Mouse (Mus musculus) forebrain, embryonic 15.5 days (tissue): ENCODE results near the gene Slc26a9. TPM values are rescaled to one million over a fixed set of nuclear protein-coding genes. Genes with fewer than 3 reads are reported as not detected.

Experiments used
- ATAC-seq: fragments of 200-750 bp; cut with Nextera tagmentation; replicated peaks from 2 replicates; pipeline ENCODE4 v1.8.0; 2017; ENCODE audit warnings: mild to moderate bottlenecking, moderate TSS enrichment, moderate library complexity
- H3K27ac ChIP-seq: fragments of 300-500 bp; sonication (generic); replicated peaks from 2 replicates; pipeline ENCODE4 v1.5.1; 2015; ENCODE audit warnings: mild to moderate bottlenecking, inconsistent platforms
- H3K27me3 ChIP-seq: fragments of 300-500 bp; sonication (generic); 2 replicates; pipeline ENCODE4 v1.6.1; 2015; ENCODE audit warnings: inconsistent platforms
- H3K36me3 ChIP-seq: fragments of 300-500 bp; sonication (generic); 2 replicates; pipeline ENCODE4 v1.6.1; 2015; ENCODE audit warnings: mild to moderate bottlenecking, inconsistent platforms
- H3K4me1 ChIP-seq: fragments of 300-500 bp; sonication (generic); 2 replicates; pipeline ENCODE4 v1.6.1; 2015; ENCODE audit warnings: inconsistent platforms
- H3K4me2 ChIP-seq: fragments of 300-500 bp; sonication (generic); replicated peaks from 2 replicates; pipeline ENCODE4 v1.6.1; 2015; ENCODE audit warnings: mild to moderate bottlenecking, inconsistent platforms
- H3K4me3 ChIP-seq: fragments of 300-500 bp; sonication (generic); 2 replicates; pipeline ENCODE4 v1.5.1; 2015; ENCODE audit warnings: mild to moderate bottlenecking, inconsistent platforms
- H3K9ac ChIP-seq: fragments of 300-500 bp; sonication (generic); replicated peaks from 2 replicates; pipeline ENCODE4 v1.6.1; 2015; ENCODE audit warnings: mild to moderate bottlenecking, inconsistent platforms
- H3K9me3 ChIP-seq: fragments of 300-500 bp; sonication (generic); 2 replicates; pipeline ENCODE4 v1.6.1; 2016; ENCODE audit warnings: inconsistent platforms
- WGBS: fragments of 180-500 bp; shearing (Covaris S2); methylation state at CpG from one replicate; pipeline ENCODE4 v1.1.7; 2015; ENCODE audit warnings: mixed read lengths; 5-methylcytosine and 5-hydroxymethylcytosine counted together
- polyA plus RNA-seq: library from polyadenylated mRNA; unstranded; fragments of >200 nt; fragmentation: Nextera tagmentation; extraction: Ambion mirVana; gene quantifications from 2 replicates; pipeline ENCODE4 v1.2.1, GENCODE M21; 2015

The Slc26a9 gene
- polyA plus RNA-seq, 1 experiment from 2014 or later: 0.09 TPM

DNA sequence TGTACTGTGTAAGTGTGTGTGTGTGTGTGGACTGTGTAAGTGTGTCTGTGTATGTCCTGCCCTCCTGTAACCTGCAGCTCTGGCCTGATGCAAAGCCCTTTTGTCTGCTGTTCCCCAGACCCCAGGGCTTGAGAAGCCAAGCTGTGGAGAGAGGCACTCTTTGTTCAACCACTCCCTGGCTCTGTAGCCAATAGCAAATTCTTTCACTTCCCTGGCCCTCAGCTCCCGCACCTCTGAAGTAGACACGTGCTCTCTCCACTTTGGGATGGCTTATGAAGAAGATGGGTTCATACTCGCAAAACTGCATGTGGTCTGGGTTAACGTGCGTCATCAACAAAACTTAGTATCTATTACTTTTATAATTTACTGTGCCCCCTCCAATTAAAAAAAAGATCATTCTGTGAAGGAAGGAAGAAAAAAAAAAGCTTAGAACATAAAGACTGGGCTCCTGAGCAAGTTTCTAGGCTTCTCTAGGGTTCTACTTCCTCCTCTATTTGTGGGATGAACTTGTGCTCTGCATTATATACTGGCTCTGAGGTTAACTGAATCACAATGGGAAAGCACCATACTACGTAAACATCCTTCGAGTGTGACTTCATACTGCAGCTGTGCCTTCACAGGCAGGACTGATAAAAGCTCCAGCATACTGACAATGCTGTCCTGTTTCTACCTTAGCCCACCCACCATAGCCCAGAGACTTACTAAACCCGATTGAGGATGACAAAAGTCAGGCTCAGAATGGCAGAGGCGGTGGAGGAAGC is 16.0 kb downstream of the Slc26a9 start:
- 64% methylated on average over 9 of the region's 9 CpGs for WGBS
- Histone ChIP-seq H3K9ac (no peak overlapping the region), H3K4me2 (no peak overlapping the region), H3K27ac (no peak overlapping the region), H3K4me1 (no peaks in the 10 kb centered on the region), H3K36me3 (no peaks in the 10 kb centered on the region), H3K4me3 (no peak overlapping the region), H3K9me3 (no peaks in the 10 kb centered on the region), H3K27me3 (no peaks in the 10 kb centered on the region)
- ATAC-seq: no peak

DNA sequence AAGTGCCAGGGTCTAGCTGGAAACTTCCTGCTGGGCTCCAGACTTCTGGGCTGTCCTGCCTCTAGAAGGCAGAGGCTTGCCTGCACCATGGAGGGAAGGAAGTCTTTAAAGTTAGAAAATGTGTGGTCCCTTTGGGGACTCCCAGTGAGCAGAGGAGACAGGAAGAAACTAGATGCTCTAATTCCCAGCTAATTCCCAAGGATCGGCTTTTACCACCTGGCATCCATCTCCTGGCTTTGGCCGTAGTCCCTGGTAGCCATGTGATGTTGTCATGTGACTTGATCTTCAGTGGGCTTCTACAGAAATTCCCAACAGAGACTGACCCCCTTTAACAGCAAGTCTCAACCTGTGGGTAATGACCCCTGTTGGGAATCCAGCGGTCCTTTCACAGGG is 16.6 kb downstream of the Slc26a9 start:
- no peak overlapping the region for H3K27ac ChIP-seq
- H3K4me3 ChIP-seq: no peak overlapping the region
- H3K9ac ChIP-seq: no peak overlapping the region
- H3K36me3 ChIP-seq: no peaks in the 10 kb centered on the region
- no peak for ATAC-seq
- H3K27me3 ChIP-seq: no peaks in the 10 kb centered on the region
- H3K4me2 ChIP-seq: no peak overlapping the region
- H3K4me1 ChIP-seq: no peaks in the 10 kb centered on the region
- no peaks in the 10 kb centered on the region for H3K9me3 ChIP-seq
- 85% methylated on average over 3 of the region's 3 CpGs for WGBS

DNA sequence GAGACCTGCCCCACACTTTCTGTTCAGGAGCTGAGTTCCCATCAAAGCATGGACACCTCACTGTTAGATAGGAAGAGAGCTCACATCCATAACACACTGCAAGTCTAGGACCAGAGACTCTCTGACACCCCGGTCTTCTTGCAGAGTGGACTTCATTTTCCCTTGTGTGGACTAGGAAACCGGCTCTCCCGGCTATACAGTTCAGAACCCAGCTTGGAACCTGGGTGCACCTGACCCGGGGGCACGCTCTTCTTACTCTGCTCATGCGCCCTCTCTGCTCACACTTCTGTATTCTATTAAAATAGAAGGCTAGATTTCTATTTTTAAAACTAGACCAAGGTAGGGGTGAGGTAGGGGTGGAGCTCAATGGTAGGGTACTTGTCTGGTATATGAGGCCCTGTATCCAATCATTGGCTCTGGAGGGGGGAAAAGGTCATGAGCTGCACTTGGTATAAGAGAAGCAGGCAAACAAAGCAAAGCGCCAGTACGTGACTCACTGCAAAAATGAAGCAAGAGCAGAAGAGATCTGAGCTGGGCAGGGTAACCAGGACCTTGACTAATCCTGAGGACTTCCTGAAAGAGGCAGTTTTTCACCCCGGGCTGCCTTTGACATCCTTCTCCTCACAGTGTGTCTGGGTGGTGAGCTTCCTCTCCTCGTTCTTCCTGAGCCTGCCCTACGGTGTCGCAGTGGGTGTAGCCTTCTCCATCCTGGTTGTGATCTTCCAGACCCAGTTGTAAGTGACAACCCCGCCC is 17.4 kb downstream of the Slc26a9 start:
- H3K36me3 ChIP-seq: no peaks in the 10 kb centered on the region
- H3K9me3 ChIP-seq: no peaks in the 10 kb centered on the region
- H3K4me2 ChIP-seq: no peak overlapping the region
- H3K27me3 ChIP-seq: no peaks in the 10 kb centered on the region
- no peak overlapping the region for H3K9ac ChIP-seq
- ATAC-seq: no peak
- no peaks in the 10 kb centered on the region for H3K4me1 ChIP-seq
- no peak overlapping the region for H3K4me3 ChIP-seq
- 93% methylated on average over 13 of the region's 13 CpGs for WGBS
- H3K27ac ChIP-seq: no peak overlapping the region

DNA sequence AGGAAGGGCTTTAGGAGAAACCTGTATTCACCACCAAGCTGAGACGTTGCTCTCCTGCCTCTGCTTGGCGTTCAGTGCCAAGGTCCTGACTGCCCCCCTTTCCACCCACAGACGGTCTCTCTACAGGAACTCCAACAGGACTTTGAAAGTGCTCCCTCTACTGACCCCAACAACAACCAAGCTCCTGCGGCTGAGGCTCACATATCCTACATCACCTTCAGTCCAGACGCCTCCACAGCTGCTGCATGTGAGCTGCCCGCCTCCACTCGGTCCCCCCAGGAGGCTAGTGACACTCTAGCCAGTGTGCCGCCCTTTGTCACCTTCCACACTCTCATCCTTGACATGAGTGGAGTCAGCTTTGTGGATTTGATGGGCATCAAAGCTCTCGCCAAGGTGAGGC is 19.9 kb downstream of the Slc26a9 start:
- H3K27ac ChIP-seq: no peak overlapping the region
- no peak for ATAC-seq
- no peak overlapping the region for H3K4me2 ChIP-seq
- H3K9me3 ChIP-seq: no peaks in the 10 kb centered on the region
- no peak overlapping the region for H3K9ac ChIP-seq
- 68% methylated on average over 9 of the region's 9 CpGs for WGBS
- H3K36me3 ChIP-seq: no peaks in the 10 kb centered on the region
- no peak overlapping the region for H3K4me3 ChIP-seq
- no peaks in the 10 kb centered on the region for H3K4me1 ChIP-seq
- no peaks in the 10 kb centered on the region for H3K27me3 ChIP-seq

DNA sequence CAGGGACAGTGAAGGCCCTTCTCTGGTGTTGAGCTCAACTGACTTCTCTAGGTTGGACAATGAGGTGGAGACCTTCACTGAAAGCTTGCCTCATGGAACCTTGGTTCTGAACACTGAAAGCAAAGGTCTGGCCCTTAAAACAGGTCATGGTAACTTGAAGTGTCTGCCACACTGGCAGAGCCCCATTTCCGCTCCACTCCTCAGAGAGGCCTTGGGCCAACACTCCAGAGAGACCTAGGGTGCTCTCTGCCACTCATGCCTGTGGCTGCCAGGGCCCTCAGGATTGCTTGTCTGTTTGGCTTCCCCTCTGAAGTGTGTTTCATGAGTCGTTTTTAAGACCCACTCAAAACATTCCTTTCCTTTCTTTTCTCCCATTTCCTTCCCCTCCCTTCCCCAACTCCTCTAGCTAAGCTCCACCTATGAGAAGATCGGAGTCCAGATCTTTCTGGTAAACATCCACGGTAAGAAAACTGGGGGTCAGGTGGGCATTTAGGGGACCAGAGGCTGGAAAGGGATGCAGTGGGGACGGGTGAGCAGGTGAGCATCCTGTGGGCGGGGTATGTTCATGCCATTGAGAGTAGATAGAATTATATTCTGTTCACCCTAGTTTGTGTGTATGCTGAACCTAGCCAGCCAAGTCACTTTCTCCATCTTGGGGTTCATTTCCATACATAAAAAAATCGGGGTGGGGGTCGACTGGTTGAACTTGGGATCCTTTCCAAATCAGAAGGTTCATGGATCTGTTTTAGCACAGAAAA is 20.9 kb downstream of the Slc26a9 start:
- no peaks in the 10 kb centered on the region for H3K36me3 ChIP-seq
- H3K27ac ChIP-seq: no peak overlapping the region
- no peak overlapping the region for H3K4me3 ChIP-seq
- H3K9me3 ChIP-seq: no peaks in the 10 kb centered on the region
- no peak overlapping the region for H3K4me2 ChIP-seq
- ATAC-seq: no peak
- peaks cover 3% of the 10 kb centered on the region for H3K4me1 ChIP-seq
- WGBS: 66% methylated on average over 8 of the region's 8 CpGs
- no peak overlapping the region for H3K9ac ChIP-seq
- H3K27me3 ChIP-seq: no peaks in the 10 kb centered on the region

DNA sequence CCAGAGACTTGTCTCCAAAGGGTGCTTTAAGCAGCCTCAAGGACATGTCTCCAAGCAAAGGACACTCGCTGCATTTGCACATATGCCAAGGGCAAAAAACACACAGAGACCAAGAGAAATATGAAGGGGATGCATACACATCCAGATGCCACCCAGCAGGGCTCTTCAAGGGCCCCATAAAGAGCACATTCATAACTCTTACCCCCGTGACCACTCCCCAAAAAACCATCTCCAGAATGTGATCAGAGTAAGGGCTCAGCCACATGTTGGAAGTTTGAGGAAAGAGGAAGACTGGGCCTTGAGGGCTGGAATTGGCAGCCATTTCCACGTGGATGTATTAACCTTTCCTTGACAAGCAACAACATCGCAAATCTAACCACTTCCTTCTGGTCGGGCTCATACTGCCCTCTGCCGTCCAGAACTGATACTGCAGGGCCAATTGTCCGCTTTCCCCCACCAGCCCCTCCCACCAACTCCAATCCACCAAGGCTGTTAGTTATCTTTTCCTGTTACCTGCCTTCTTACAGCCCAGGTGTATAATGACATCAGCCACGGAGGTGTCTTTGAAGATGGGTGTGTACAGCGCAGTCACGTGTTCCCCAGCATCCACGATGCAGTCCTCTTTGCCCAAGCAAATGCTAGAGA is 21.7 kb downstream of the Slc26a9 start:
- no peak overlapping the region for H3K4me2 ChIP-seq
- 0 out of 2 replicates have a peak, but pooled peaks have one; percentile 45 for ATAC-seq
- WGBS: 13% methylated on average over 11 of the region's 11 CpGs
- no peak overlapping the region for H3K9ac ChIP-seq
- no peak overlapping the region for H3K27ac ChIP-seq
- peaks cover 10% of the 10 kb centered on the region for H3K4me1 ChIP-seq
- H3K4me3 ChIP-seq: no peak overlapping the region
- H3K36me3 ChIP-seq: no peaks in the 10 kb centered on the region
- H3K27me3 ChIP-seq: no peaks in the 10 kb centered on the region
- no peaks in the 10 kb centered on the region for H3K9me3 ChIP-seq

DNA sequence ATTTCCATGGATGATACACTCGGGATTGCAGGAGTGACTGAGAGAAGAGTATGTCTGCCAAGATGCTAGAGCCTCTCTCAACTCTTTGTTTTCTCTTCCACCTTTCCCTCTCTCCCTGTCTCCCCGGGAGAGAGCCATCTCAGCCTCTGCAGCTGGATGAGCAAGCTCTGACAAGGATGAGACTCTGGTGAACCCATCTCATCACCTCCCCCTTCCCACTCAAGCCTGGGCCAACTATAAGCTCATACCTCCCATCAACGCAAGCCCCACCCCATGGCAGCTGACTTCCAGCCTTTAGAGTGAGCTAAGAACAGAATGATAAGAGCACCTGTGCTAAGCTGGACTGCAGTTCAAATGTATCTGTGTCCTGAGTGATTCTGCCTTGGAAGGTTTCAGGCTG is 25.5 kb downstream of the Slc26a9 start:
- Histone ChIP-seq H3K4me1 (peaks cover 21% of the 10 kb centered on the region), H3K27ac (no peak overlapping the region), H3K4me2 (no peak overlapping the region), H3K9me3 (no peaks in the 10 kb centered on the region), H3K4me3 (no peak overlapping the region), H3K36me3 (no peaks in the 10 kb centered on the region), H3K27me3 (no peaks in the 10 kb centered on the region), H3K9ac (no peak overlapping the region)
- WGBS: 60% methylated on average over 3 of the region's 3 CpGs
- ATAC-seq: no peak

DNA sequence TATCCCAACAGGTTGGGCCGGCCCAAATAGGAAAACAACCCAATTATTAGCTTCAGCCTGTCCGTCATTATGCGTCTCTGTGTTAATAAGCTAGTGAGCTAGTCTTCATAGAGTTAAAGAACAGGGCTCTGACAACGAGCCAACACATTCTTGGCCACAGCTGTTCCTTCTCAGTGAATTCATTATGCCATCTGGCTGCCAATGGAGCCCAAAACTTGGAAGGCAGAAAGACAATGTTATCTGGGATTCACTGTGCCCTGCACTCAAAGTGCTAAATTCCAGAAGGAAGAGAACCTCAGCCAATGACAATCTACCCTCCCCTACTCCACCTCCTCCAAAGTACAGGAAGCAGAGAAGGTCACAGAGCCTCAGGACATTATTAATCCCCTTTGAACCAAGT is 26.8 kb downstream of the Slc26a9 start:
- H3K4me2 ChIP-seq: no peak overlapping the region
- peak; percentile 91 for ATAC-seq
- no peak overlapping the region for H3K4me3 ChIP-seq
- no peaks in the 10 kb centered on the region for H3K9me3 ChIP-seq
- H3K36me3 ChIP-seq: no peaks in the 10 kb centered on the region
- peaks cover 21% of the 10 kb centered on the region for H3K4me1 ChIP-seq
- H3K9ac ChIP-seq: no peak overlapping the region
- WGBS: 13% methylated on average over 4 of the region's 4 CpGs
- no peaks in the 10 kb centered on the region for H3K27me3 ChIP-seq
- H3K27ac ChIP-seq: peak overlapping the region; percentile 71

DNA sequence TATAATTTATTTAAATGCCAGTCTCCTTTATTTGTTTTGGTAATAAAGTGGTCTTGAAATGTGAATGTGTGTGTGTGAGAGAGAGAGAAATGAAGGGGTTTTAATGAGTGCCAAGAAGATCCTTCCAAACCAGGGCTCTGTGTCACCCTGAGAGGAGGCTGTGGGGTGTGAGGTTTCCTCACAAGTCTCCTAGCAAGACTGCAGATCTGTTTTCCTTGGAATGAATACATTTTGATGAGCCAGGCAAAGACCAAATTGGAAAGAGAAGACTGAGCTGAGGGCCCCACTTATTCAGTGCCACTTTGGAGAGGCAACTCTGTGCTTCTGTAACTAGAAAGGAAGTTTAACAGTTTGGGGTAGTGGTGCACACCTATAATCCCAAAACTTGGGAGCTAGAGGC is 27.6 kb downstream of the Slc26a9 start:
- no peaks in the 10 kb centered on the region for H3K9me3 ChIP-seq
- no peak overlapping the region for H3K4me3 ChIP-seq
- peaks cover 21% of the 10 kb centered on the region for H3K4me1 ChIP-seq
- H3K4me2 ChIP-seq: no peak overlapping the region
- H3K36me3 ChIP-seq: no peaks in the 10 kb centered on the region
- no peak overlapping the region for H3K9ac ChIP-seq
- H3K27ac ChIP-seq: peak overlapping the region; percentile 71
- no peak for ATAC-seq
- no peaks in the 10 kb centered on the region for H3K27me3 ChIP-seq

DNA sequence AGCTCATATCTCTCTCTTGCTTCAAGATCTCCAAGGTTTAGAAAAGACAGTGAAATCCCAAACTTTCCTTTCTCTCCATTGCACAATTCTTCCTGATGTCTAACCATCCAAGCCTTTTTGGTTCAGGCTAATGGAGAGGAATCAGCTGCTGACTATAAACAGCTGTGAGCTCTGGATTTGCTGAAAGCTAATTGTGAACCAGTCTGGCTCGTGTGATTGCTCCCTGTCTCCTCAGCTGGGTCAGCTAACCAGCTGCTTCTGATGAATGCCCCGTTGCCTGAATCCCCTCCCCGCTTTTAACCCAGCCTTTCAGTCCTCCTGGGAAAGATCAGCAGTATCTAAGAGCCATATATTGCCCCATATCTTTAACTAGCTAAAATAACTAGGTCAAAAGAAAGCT is 50.8 kb downstream of the Slc26a9 start:
- Histone ChIP-seq H3K4me3 (no peak overlapping the region), H3K27ac (no peak overlapping the region), H3K4me2 (no peak overlapping the region), H3K4me1 (peaks cover 7% of the 10 kb centered on the region; the same call in 1 of the 2 replicates), H3K27me3 (no peaks in the 10 kb centered on the region), H3K9me3 (no peaks in the 10 kb centered on the region), H3K9ac (no peak overlapping the region), H3K36me3 (no peaks in the 10 kb centered on the region)
- ATAC-seq: 0 out of 2 replicates have a peak, but pooled peaks have one; percentile 26
- WGBS: 24% methylated on average over 3 of the region's 3 CpGs

DNA sequence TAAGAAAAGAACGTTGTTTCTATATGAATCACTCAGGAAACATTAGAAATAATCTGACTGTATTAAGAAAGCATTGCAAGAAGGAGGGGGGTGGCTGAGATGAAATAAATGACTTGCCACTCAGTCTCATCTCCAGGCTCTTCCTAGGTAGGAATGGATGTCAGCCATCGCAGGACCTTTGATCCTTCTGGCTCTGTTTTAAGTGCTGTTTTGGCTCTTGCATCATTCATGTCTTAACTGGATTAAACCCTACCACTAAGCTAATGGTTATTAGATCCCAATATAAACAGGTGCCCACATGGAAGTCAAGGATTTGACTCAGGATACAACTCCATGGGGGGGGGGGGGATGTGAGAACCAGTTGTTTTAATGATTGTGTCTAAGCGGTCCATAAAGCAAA is 51.3 kb downstream of the Slc26a9 start:
- WGBS: 88% methylated on average over 3 of the region's 3 CpGs
- no peaks in the 10 kb centered on the region for H3K27me3 ChIP-seq
- no peak overlapping the region for H3K4me3 ChIP-seq
- ATAC-seq: no peak
- H3K4me1 ChIP-seq: peaks cover 7% of the 10 kb centered on the region; the same call in 1 of the 2 replicates
- no peaks in the 10 kb centered on the region for H3K36me3 ChIP-seq
- H3K4me2 ChIP-seq: no peak overlapping the region
- H3K27ac ChIP-seq: no peak overlapping the region
- H3K9me3 ChIP-seq: no peaks in the 10 kb centered on the region
- H3K9ac ChIP-seq: no peak overlapping the region
